Mouse (Mus musculus) heart, embryonic 11.5 days (tissue): Measurements from ENCODE around the gene Adra2a. TPM values are rescaled to one million over a fixed set of nuclear protein-coding genes. Genes with fewer than 3 reads are reported as not detected.

Source experiments
- ATAC-seq: fragments of 200-750 bp; cut with Nextera tagmentation; replicated peaks from 2 replicates; pipeline ENCODE4 v1.8.0; 2017; ENCODE audit warnings: moderate library complexity; ENCODE audit not compliant: insufficient number of reproducible peaks, low FRiP score, low TSS enrichment
- H3K27ac ChIP-seq: fragments of 300-500 bp; sonication (generic); 2 replicates; pipeline ENCODE4 v1.5.1; 2014; ENCODE audit warnings: mild to moderate bottlenecking, low read depth, low read length
- H3K27me3 ChIP-seq: fragments of 300-500 bp; sonication (generic); 2 replicates; pipeline ENCODE4 v1.6.1; 2014; ENCODE audit warnings: mild to moderate bottlenecking, low read length, mixed read lengths; ENCODE audit not compliant: control insufficient read depth, insufficient read depth
- H3K36me3 ChIP-seq: fragments of 300-500 bp; sonication (generic); 2 replicates; pipeline ENCODE4 v1.6.1; 2014; ENCODE audit warnings: mild to moderate bottlenecking, low read length, moderate library complexity, mixed read lengths; ENCODE audit not compliant: control insufficient read depth, insufficient read depth
- H3K4me1 ChIP-seq: fragments of 300-500 bp; sonication (generic); 2 replicates; pipeline ENCODE4 v1.6.1; 2014; ENCODE audit warnings: low read length; ENCODE audit not compliant: control insufficient read depth, insufficient read depth
- H3K4me2 ChIP-seq: fragments of 300-500 bp; sonication (generic); 2 replicates; pipeline ENCODE4 v1.6.1; 2014; ENCODE audit warnings: mild to moderate bottlenecking, moderate library complexity
- H3K4me3 ChIP-seq: fragments of 300-500 bp; sonication (generic); 2 replicates; pipeline ENCODE4 v1.5.1; 2014; ENCODE audit warnings: low read depth, low read length
- H3K9ac ChIP-seq: fragments of 300-500 bp; sonication (generic); 2 replicates; pipeline ENCODE4 v1.6.1; 2014; ENCODE audit warnings: mild to moderate bottlenecking, low read depth, low read length, moderate library complexity
- H3K9me3 ChIP-seq: fragments of 300-500 bp; sonication (generic); replicated peaks from 2 replicates; pipeline ENCODE4 v1.6.1; 2016; ENCODE audit warnings: low read length; ENCODE audit not compliant: control insufficient read depth
- WGBS: fragments of 180-500 bp; shearing (Covaris S2); extraction: QIAGEN DNeasy Blood & Tissue Kit; methylation state at CpG from one replicate; pipeline ENCODE4 v1.1.7; 2014; ENCODE audit not compliant: insufficient replicate concordance; 5-methylcytosine and 5-hydroxymethylcytosine counted together
- polyA plus RNA-seq: library from polyadenylated mRNA; unstranded; fragments of >200 nt; fragmentation: Nextera tagmentation; extraction: Ambion mirVana; gene quantifications from 2 replicates; pipeline ENCODE4 v1.2.1, GENCODE M21; 2014

Adra2a gene
- polyA plus RNA-seq, 1 experiment from 2014 or later = 0.10 TPM

- WGBS = 80% methylated on average over 5 of the region's 5 CpGs
- H3K9ac ChIP-seq = no peak overlapping the region
Observed at GRCm38 (mm10) chr19:54095716-54096115, 51.8 kb downstream of the Adra2a start.

GRCm38 (mm10) chr19:54098367-54098766 is 54.4 kb downstream of the Adra2a start:
- H3K9ac ChIP-seq = no peak overlapping the region
- H3K4me2 ChIP-seq = no peak overlapping the region
- 73% methylated on average over 3 of the region's 3 CpGs for WGBS
- no peak for ATAC-seq
- H3K4me3 ChIP-seq = no peak overlapping the region
- no peaks in the 10 kb centered on the region; the same call in 1 of the 2 replicates for H3K27me3 ChIP-seq
- no peaks in the 10 kb centered on the region for H3K9me3 ChIP-seq
- peaks cover 6% of the 10 kb centered on the region for H3K4me1 ChIP-seq
- H3K36me3 ChIP-seq = no peaks in the 10 kb centered on the region
- H3K27ac ChIP-seq = no peak overlapping the region

More at GRCm38 (mm10) chr19:54095716-54096115, 51.8 kb downstream of the Adra2a start:
- Histone ChIP-seq H3K27ac (no peak overlapping the region), H3K27me3 (no peaks in the 10 kb centered on the region; the same call in 1 of the 2 replicates), H3K9me3 (no peaks in the 10 kb centered on the region), H3K36me3 (no peaks in the 10 kb centered on the region), H3K4me2 (no peak overlapping the region), H3K4me3 (no peak overlapping the region), H3K4me1 (peaks cover 6% of the 10 kb centered on the region)
- ATAC-seq = no peak

Other genes with a start within 250 kb of the Adra2a start
- 38.0 and 41.3 TPM in 2 replicates for gene Pdcd4, start 151.9 kb upstream of the Adra2a start, polyA plus RNA-seq
- 47.4 and 51.3 TPM in 2 replicates for gene Shoc2, start 99.8 kb upstream of the Adra2a start, polyA plus RNA-seq
- gene Bbip1, start 99.5 kb upstream of the Adra2a start, polyA plus RNA-seq = 69.7 and 70.2 TPM in 2 replicates